Mouse (Mus musculus): ENCODE data around the gene Klhdc10. TPM values are rescaled to one million over a fixed set of nuclear protein-coding genes. Genes with fewer than 3 reads are reported as not detected.

Klhdc10 gene
- 27.8 and 31.4 TPM in 2 replicates for polyA plus RNA-seq (2015; fragmentation: Nextera tagmentation; extraction: Ambion mirVana)

- peak within 1 kb of the TSS; percentile 92 for H3K9ac ChIP-seq
- H3K27ac ChIP-seq (replicated peaks): peak within 1 kb of the TSS; percentile 98
- under 1% methylated on average over 41 of the region's 41 CpGs for WGBS
- H3K4me1 ChIP-seq (replicated peaks): peaks cover 14% of the 10 kb centered on the region
- no peaks in the 10 kb centered on the region for H3K27me3 ChIP-seq
- H3K36me3 ChIP-seq: no peaks in the 10 kb centered on the region
- ATAC-seq (ENCODE audit: low read depth): peak; percentile 100
- peak within 1 kb of the TSS; percentile 68 for H3K4me2 ChIP-seq
- no peaks in the 10 kb centered on the region for H3K9me3 ChIP-seq
- peak within 1 kb of the TSS; percentile 93 for H3K4me3 ChIP-seq
Observed at GRCm38 (mm10) chr6:30401308-30402015, at the start of gene Klhdc10. Klhdc10 (plus strand) TSS chr6:30401868.

DNA sequence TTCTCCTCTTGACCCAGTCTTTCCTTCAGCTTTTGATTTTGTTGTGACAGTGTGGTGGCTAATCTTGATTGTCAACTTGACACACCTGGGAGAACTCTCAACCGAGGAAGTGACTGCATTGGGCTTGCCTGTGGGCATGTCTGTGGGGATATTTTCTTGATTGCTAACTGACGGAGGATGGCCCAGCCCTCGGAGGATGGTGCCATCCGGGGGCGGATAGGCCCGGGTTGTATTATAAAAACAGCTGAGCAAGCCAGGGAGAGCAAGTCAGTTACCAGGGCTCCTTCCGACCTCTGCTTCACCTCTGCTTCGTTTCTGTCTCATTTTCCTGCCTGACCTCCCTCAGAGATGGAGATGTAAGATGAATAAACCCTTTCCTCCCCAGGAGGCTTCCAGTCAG is 48.9 kb upstream of the Klhdc10 start:
- no peaks in the 10 kb centered on the region for H3K36me3 ChIP-seq
- ATAC-seq (ENCODE audit: low read depth): no peak
- no peak overlapping the region for H3K27ac ChIP-seq (replicated peaks)
- H3K9me3 ChIP-seq: no peaks in the 10 kb centered on the region
- H3K4me3 ChIP-seq: no peak overlapping the region
- no peaks in the 10 kb centered on the region for H3K27me3 ChIP-seq
- H3K4me1 ChIP-seq (replicated peaks): no peaks in the 10 kb centered on the region; the same call in 1 of the 2 replicates
- 63% methylated on average over 8 of the region's 8 CpGs for WGBS
- no peak overlapping the region for H3K4me2 ChIP-seq
- H3K9ac ChIP-seq: no peak overlapping the region

DNA sequence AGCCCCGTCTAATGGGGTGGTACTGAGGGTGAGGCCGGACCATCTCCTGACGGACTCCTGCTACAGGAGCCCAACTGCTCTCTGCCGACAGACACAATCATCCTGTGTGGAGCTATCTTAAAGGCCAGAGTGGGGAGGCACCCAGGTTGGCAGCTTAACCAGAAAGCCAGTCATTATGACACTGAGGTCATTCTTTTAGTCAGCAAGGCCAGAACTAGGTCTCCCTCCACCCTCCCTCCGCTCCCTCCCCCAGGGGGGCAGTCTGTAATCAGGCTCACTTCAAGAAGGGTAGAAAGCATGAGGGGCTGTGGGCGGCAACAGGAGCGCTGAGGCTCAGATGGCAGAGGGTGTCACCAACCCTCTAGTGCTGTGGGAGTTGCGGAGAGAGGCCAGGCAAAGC is 48.0 kb upstream of the Klhdc10 start:
- no peak overlapping the region for H3K4me3 ChIP-seq
- H3K27ac ChIP-seq (replicated peaks): no peak overlapping the region
- no peak overlapping the region for H3K9ac ChIP-seq
- no peaks in the 10 kb centered on the region; the same call in 1 of the 2 replicates for H3K4me1 ChIP-seq (replicated peaks)
- no peak for ATAC-seq (ENCODE audit: low read depth)
- H3K27me3 ChIP-seq: no peaks in the 10 kb centered on the region
- H3K4me2 ChIP-seq: no peak overlapping the region
- 72% methylated on average over 8 of the region's 8 CpGs for WGBS
- no peaks in the 10 kb centered on the region for H3K36me3 ChIP-seq
- H3K9me3 ChIP-seq: no peaks in the 10 kb centered on the region

- ATAC-seq (ENCODE audit: low read depth): no peak
- 69% methylated on average over 5 of the region's 5 CpGs for WGBS
Observed at GRCm38 (mm10) chr6:30354760-30355159, 46.9 kb upstream of the Klhdc10 start.

GRCm38 (mm10) chr6:30355701-30356100 is 46.0 kb upstream of the Klhdc10 start:
- 86% methylated on average over 8 of the region's 8 CpGs for WGBS
- Histone ChIP-seq H3K9me3 (no peaks in the 10 kb centered on the region), H3K9ac (no peak overlapping the region), H3K27me3 (no peaks in the 10 kb centered on the region), H3K36me3 (no peaks in the 10 kb centered on the region), H3K4me2 (no peak overlapping the region), H3K4me1 (replicated peaks) (no peaks in the 10 kb centered on the region; the same call in 1 of the 2 replicates), H3K4me3 (no peak overlapping the region), H3K27ac (replicated peaks) (no peak overlapping the region)
- no peak for ATAC-seq (ENCODE audit: low read depth)

More at GRCm38 (mm10) chr6:30354760-30355159, 46.9 kb upstream of the Klhdc10 start:
- Histone ChIP-seq H3K36me3 (no peaks in the 10 kb centered on the region), H3K9ac (no peak overlapping the region), H3K4me2 (no peak overlapping the region), H3K27ac (replicated peaks) (no peak overlapping the region), H3K27me3 (no peaks in the 10 kb centered on the region), H3K4me1 (replicated peaks) (no peaks in the 10 kb centered on the region; the same call in 1 of the 2 replicates), H3K4me3 (no peak overlapping the region), H3K9me3 (no peaks in the 10 kb centered on the region)

GRCm38 (mm10) chr6:30356161-30356560 is 45.5 kb upstream of the Klhdc10 start:
- Histone ChIP-seq H3K4me2 (no peak overlapping the region), H3K9me3 (no peaks in the 10 kb centered on the region)
- no peak for ATAC-seq (ENCODE audit: low read depth)

GRCm38 (mm10) chr6:30356680-30357079 is 45.0 kb upstream of the Klhdc10 start:
- Histone ChIP-seq H3K4me1 (replicated peaks) (no peaks in the 10 kb centered on the region; the same call in 1 of the 2 replicates), H3K4me3 (no peak overlapping the region), H3K27ac (replicated peaks) (no peak overlapping the region), H3K9me3 (no peaks in the 10 kb centered on the region), H3K4me2 (no peak overlapping the region), H3K36me3 (peaks cover 4% of the 10 kb centered on the region; the same call in 1 of the 2 replicates), H3K9ac (no peak overlapping the region), H3K27me3 (no peaks in the 10 kb centered on the region)
- WGBS: 93% methylated on average over 12 of the region's 12 CpGs
- no peak for ATAC-seq (ENCODE audit: low read depth)

More at GRCm38 (mm10) chr6:30356161-30356560, 45.5 kb upstream of the Klhdc10 start:
- Histone ChIP-seq H3K4me3 (no peak overlapping the region), H3K9ac (no peak overlapping the region), H3K27ac (replicated peaks) (no peak overlapping the region), H3K36me3 (peaks cover under 1% of the 10 kb centered on the region; the same call in 1 of the 2 replicates), H3K4me1 (replicated peaks) (no peaks in the 10 kb centered on the region; the same call in 1 of the 2 replicates), H3K27me3 (no peaks in the 10 kb centered on the region)
- WGBS: 86% methylated on average over 5 of the region's 5 CpGs

GRCm38 (mm10) chr6:30357561-30358177 is 44.0 kb upstream of the Klhdc10 start:
- Histone ChIP-seq H3K27me3 (no peaks in the 10 kb centered on the region), H3K27ac (replicated peaks) (no peak overlapping the region), H3K4me1 (replicated peaks) (no peaks in the 10 kb centered on the region; the same call in 1 of the 2 replicates), H3K4me2 (no peak overlapping the region), H3K36me3 (peaks cover 11% of the 10 kb centered on the region), H3K9ac (no peak overlapping the region), H3K4me3 (no peak overlapping the region), H3K9me3 (no peaks in the 10 kb centered on the region)
- ATAC-seq (ENCODE audit: low read depth): peak; percentile 43; the same call in 1 of the 2 replicates
- WGBS: 19% methylated on average over 9 of the region's 9 CpGs

DNA sequence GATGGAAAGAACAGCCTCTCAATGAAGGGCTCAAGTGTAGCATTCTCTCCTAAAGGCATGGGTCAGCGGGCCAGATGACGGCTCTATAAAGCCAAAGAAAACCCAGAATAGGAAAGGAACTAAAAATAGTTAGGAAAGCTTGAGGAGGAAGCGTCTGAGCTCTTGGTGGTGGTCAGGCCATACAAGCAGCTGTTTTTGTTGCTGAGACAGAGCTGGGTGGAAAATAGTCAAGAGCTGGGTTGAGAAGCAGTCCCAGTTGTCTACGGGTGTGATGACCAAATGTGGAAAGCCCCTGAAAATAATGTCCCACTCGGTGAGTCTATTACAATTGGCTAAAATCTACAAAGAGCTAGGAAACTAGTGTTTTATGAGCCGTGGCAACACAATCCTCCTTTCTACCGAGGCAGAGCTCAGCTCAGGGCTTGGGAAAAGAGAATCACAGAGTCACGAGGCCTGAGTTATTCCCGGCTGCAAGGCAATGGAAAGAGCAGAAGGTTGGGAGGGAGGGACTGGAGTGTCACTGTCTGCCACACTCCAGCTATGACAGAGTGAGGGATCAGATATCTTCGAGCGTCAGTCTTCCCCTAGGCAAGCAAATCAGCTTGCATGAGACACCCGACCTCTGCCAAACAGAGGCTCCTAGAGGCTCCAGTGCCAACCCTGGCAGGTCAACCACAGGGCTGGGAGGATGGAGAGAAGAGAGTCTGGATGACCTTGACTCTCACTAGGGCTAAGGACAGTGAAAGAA is 41.7 kb upstream of the Klhdc10 start:
- H3K9me3 ChIP-seq: no peaks in the 10 kb centered on the region
- H3K36me3 ChIP-seq: peaks cover 32% of the 10 kb centered on the region
- no peak overlapping the region for H3K9ac ChIP-seq
- no peak overlapping the region for H3K4me2 ChIP-seq
- no peak overlapping the region for H3K27ac ChIP-seq (replicated peaks)
- 63% methylated on average over 12 of the region's 12 CpGs for WGBS
- H3K4me1 ChIP-seq (replicated peaks): no peaks in the 10 kb centered on the region
- H3K4me3 ChIP-seq: no peak overlapping the region
- H3K27me3 ChIP-seq: no peaks in the 10 kb centered on the region
- ATAC-seq (ENCODE audit: low read depth): no peak

- ATAC-seq (ENCODE audit: low read depth): no peak
- Histone ChIP-seq H3K4me2 (no peak overlapping the region), H3K36me3 (peaks cover 70% of the 10 kb centered on the region), H3K4me1 (replicated peaks) (no peaks in the 10 kb centered on the region), H3K27ac (replicated peaks) (no peak overlapping the region), H3K4me3 (no peak overlapping the region), H3K9ac (no peak overlapping the region), H3K9me3 (no peaks in the 10 kb centered on the region), H3K27me3 (no peaks in the 10 kb centered on the region)
- WGBS: 51% methylated on average over 5 of the region's 5 CpGs
Observed at GRCm38 (mm10) chr6:30363808-30364207, 37.9 kb upstream of the Klhdc10 start.

DNA sequence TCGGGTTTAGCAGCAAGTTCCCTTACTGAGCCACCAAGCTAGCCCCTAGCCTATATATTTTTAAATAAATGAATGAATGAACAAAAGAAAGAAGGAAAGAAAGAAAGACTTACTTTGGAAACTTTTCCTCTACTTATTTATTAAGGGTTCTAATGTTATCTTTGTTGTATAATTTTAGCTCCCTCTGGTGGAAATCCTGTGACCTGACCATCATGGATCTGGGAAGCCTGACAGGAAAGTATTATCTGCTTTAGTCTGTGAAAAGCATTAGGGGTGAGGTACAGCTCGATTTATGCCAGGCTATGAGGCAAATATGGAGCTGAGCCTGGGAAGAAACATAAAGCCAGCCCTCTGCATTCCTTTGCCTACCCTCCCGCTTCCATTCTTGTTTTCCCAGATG is 32.4 kb upstream of the Klhdc10 start:
- no peaks in the 10 kb centered on the region for H3K27me3 ChIP-seq
- WGBS: 88% methylated on average over 3 of the region's 3 CpGs
- no peak for ATAC-seq (ENCODE audit: low read depth)

More for the DNA sequence above, 32.4 kb upstream of the Klhdc10 start:
- H3K4me2 ChIP-seq: no peak overlapping the region
- no peak overlapping the region for H3K4me3 ChIP-seq
- no peaks in the 10 kb centered on the region for H3K9me3 ChIP-seq
- H3K9ac ChIP-seq: no peak overlapping the region
- H3K4me1 ChIP-seq (replicated peaks): no peaks in the 10 kb centered on the region
- peaks cover 96% of the 10 kb centered on the region for H3K36me3 ChIP-seq
- H3K27ac ChIP-seq (replicated peaks): no peak overlapping the region
